Mouse (Mus musculus): Measurements from ENCODE around the gene Leng8. TPM values are rescaled to one million over a fixed set of nuclear protein-coding genes. Genes with fewer than 3 reads are reported as not detected.

The Leng8 gene
- polyA plus RNA-seq, 1 experiment from 2014 or later = 121 TPM

DNA sequence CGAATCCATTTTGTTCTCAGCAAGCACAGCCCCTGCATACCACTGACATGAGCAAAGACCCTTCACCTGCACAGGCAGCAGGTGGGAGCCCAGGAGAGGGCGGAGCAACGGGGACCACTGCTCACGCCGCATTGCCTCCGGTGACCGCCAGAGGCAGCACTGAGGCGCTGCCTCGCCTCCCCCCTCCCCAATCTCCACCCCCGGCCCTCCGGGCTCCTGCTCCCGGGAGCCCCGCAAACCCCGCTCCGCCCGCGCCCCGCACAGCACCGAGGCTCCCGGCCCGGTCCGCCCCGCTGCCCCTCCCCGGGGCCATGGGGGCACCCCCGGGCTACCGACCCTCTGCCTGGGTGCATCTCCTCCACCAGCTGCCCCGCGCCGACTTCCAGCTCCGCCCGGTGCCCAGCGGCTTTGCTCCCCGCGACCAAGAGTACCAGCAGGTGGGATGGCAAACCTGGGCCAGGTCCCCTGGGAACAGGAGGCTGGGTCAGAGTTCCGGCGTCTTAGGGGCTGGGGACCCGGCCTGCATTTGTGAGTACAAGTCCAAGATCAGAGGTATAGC is 17.4 kb upstream of the Leng8 start, which contains the start of gene Ttyh1:
Ttyh1 (plus strand) TSS at position 65 of the 559 bp plus-strand sequence.
- H3K4me2 ChIP-seq (replicated peaks) = peak within 1 kb of the TSS; percentile 70

GRCm38 (mm10) chr7:4119976-4120921 is 16.6 kb upstream of the Leng8 start:
- H3K36me3 ChIP-seq = no peaks in the 10 kb centered on the region
- 0 out of 2 replicates have a peak, but pooled peaks have one; percentile 0 for ATAC-seq (ENCODE audit: low FRiP score, low read depth)
- WGBS = 7% methylated on average over 18 of the region's 19 CpGs
- H3K4me2 ChIP-seq (replicated peaks) = peak overlapping the region; percentile 70
- no peaks in the 10 kb centered on the region for H3K27me3 ChIP-seq
- peak overlapping the region; percentile 96 for H3K27ac ChIP-seq (replicated peaks)
- peaks cover 57% of the 10 kb centered on the region for H3K4me1 ChIP-seq
- peak overlapping the region; percentile 67 for H3K4me3 ChIP-seq
- H3K9me3 ChIP-seq = no peaks in the 10 kb centered on the region
- peak overlapping the region; percentile 80 for H3K9ac ChIP-seq (replicated peaks)

More for the DNA sequence above, 17.4 kb upstream of the Leng8 start, which contains the start of gene Ttyh1:
- ATAC-seq (ENCODE audit: low FRiP score, low read depth) = peak; percentile 5; the same call in 1 of the 2 replicates
- Histone ChIP-seq H3K4me3 (peak within 1 kb of the TSS; percentile 67), H3K9ac (replicated peaks) (peak within 1 kb of the TSS; percentile 80), H3K27me3 (no peaks in the 10 kb centered on the region), H3K36me3 (no peaks in the 10 kb centered on the region), H3K27ac (replicated peaks) (peak within 1 kb of the TSS; percentile 96), H3K9me3 (no peaks in the 10 kb centered on the region), H3K4me1 (peaks cover 49% of the 10 kb centered on the region)
- WGBS = under 1% methylated on average over 37 of the region's 37 CpGs

- WGBS = 49% methylated on average over 11 of the region's 11 CpGs
- no peak for ATAC-seq (ENCODE audit: low FRiP score, low read depth)
- Histone ChIP-seq H3K4me3 (peak overlapping the region; percentile 17), H3K36me3 (peaks cover 19% of the 10 kb centered on the region), H3K27ac (replicated peaks) (peak overlapping the region; percentile 96), H3K9me3 (no peaks in the 10 kb centered on the region), H3K4me2 (replicated peaks) (peak overlapping the region; percentile 70), H3K9ac (replicated peaks) (peak overlapping the region; percentile 80), H3K4me1 (peaks cover 65% of the 10 kb centered on the region), H3K27me3 (no peaks in the 10 kb centered on the region)
Measured at GRCm38 (mm10) chr7:4122076-4122768, 14.6 kb upstream of the Leng8 start.

DNA sequence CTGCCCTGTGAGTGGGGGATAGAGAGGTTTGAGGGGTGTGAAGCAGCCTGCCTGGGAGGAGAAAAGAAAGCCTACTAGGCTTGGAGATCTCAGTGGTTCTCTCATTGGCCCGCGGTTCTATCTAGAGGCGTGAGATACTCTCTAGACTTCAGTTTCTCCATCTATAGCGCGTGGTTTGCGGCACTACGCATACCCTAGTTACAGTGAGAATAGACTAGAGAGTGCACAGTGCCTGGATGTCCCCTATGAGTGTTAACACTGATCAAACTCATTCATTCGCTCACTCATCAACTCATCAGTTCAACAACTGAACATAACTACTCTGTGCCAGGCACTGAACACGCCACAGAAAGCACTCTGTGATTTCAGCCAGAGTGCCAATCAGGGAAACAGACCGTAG is 14.1 kb upstream of the Leng8 start:
- no peak for ATAC-seq (ENCODE audit: low FRiP score, low read depth)
- Histone ChIP-seq H3K27ac (replicated peaks) (peak overlapping the region; percentile 96), H3K4me3 (peak overlapping the region; percentile 17; the same call in 1 of the 2 replicates), H3K4me1 (peaks cover 65% of the 10 kb centered on the region), H3K27me3 (no peaks in the 10 kb centered on the region), H3K9ac (replicated peaks) (peak overlapping the region; percentile 80; the same call in 1 of the 2 replicates), H3K4me2 (replicated peaks) (peak overlapping the region; percentile 70), H3K9me3 (no peaks in the 10 kb centered on the region), H3K36me3 (peaks cover 25% of the 10 kb centered on the region)
- 82% methylated on average over 10 of the region's 10 CpGs for WGBS

GRCm38 (mm10) chr7:4123732-4124131 is 13.1 kb upstream of the Leng8 start:
- H3K4me2 ChIP-seq (replicated peaks) = peak overlapping the region; percentile 70
- peak; percentile 74 for ATAC-seq (ENCODE audit: low FRiP score, low read depth)
- no peaks in the 10 kb centered on the region for H3K9me3 ChIP-seq
- H3K27ac ChIP-seq (replicated peaks) = peak overlapping the region; percentile 96
- H3K36me3 ChIP-seq = peaks cover 28% of the 10 kb centered on the region
- H3K4me3 ChIP-seq = peak overlapping the region; percentile 28
- peaks cover 65% of the 10 kb centered on the region for H3K4me1 ChIP-seq
- H3K9ac ChIP-seq (replicated peaks) = peak overlapping the region; percentile 17; the same call in 1 of the 2 replicates
- 12% methylated on average over 1 of the region's 1 CpGs for WGBS
- H3K27me3 ChIP-seq = no peaks in the 10 kb centered on the region

DNA sequence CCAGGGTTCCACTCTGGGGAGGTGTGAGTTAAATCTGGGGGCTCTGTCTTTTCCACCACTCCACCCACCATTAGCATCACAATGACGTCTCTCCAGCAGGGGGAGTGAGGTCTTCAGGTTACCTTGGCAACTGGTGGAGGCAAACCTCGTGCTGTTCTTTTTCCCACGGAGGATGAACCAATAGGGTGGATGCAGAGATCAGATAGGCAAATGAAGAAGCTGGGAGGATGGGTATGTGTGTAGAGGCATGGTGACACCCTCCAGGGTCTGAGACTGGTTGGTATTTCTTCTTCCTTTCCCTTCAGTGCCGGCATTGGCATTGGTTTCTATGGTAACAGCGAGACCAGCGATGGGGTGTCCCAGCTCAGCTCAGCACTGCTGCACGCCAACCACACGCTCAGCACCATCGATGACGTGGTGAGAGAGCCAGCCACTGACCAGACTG is 12.5 kb upstream of the Leng8 start:
- Histone ChIP-seq H3K9me3 (no peaks in the 10 kb centered on the region), H3K4me3 (peak overlapping the region; percentile 28), H3K27me3 (no peaks in the 10 kb centered on the region), H3K36me3 (peaks cover 28% of the 10 kb centered on the region), H3K27ac (replicated peaks) (peak overlapping the region; percentile 96), H3K9ac (replicated peaks) (peak overlapping the region; percentile 39), H3K4me2 (replicated peaks) (peak overlapping the region; percentile 70), H3K4me1 (peaks cover 61% of the 10 kb centered on the region)
- WGBS = 0% methylated on average over 10 of the region's 10 CpGs
- ATAC-seq (ENCODE audit: low FRiP score, low read depth) = peak; percentile 86

- ATAC-seq (ENCODE audit: low FRiP score, low read depth) = peak; percentile 1
- Histone ChIP-seq H3K27ac (replicated peaks) (peak overlapping the region; percentile 96), H3K36me3 (peaks cover 28% of the 10 kb centered on the region), H3K27me3 (no peaks in the 10 kb centered on the region), H3K9me3 (no peaks in the 10 kb centered on the region), H3K4me2 (replicated peaks) (peak overlapping the region; percentile 70), H3K4me1 (peaks cover 60% of the 10 kb centered on the region), H3K4me3 (peak overlapping the region; percentile 28), H3K9ac (replicated peaks) (peak overlapping the region; percentile 39)
- 9% methylated on average over 5 of the region's 5 CpGs for WGBS
Measured at GRCm38 (mm10) chr7:4124856-4125255, 12.0 kb upstream of the Leng8 start.

GRCm38 (mm10) chr7:4125306-4125705 is 11.5 kb upstream of the Leng8 start:
- H3K4me1 ChIP-seq = peaks cover 57% of the 10 kb centered on the region

GRCm38 (mm10) chr7:4126992-4127785 is 9.7 kb upstream of the Leng8 start:
- Histone ChIP-seq H3K9ac (replicated peaks) (no peak overlapping the region), H3K27ac (replicated peaks) (no peak overlapping the region), H3K36me3 (peaks cover 32% of the 10 kb centered on the region), H3K4me1 (peaks cover 52% of the 10 kb centered on the region), H3K9me3 (no peaks in the 10 kb centered on the region), H3K27me3 (no peaks in the 10 kb centered on the region), H3K4me2 (replicated peaks) (no peak overlapping the region), H3K4me3 (no peak overlapping the region)
- no peak for ATAC-seq (ENCODE audit: low FRiP score, low read depth)
- 88% methylated on average over 11 of the region's 11 CpGs for WGBS

More at GRCm38 (mm10) chr7:4125306-4125705, 11.5 kb upstream of the Leng8 start:
- Histone ChIP-seq H3K9me3 (no peaks in the 10 kb centered on the region), H3K4me2 (replicated peaks) (peak overlapping the region; percentile 70; the same call in 1 of the 2 replicates), H3K9ac (replicated peaks) (peak overlapping the region; percentile 39), H3K4me3 (no peak overlapping the region), H3K36me3 (peaks cover 28% of the 10 kb centered on the region), H3K27me3 (no peaks in the 10 kb centered on the region), H3K27ac (replicated peaks) (peak overlapping the region; percentile 96)
- ATAC-seq (ENCODE audit: low FRiP score, low read depth) = no peak
- 25% methylated on average over 9 of the region's 9 CpGs for WGBS

DNA sequence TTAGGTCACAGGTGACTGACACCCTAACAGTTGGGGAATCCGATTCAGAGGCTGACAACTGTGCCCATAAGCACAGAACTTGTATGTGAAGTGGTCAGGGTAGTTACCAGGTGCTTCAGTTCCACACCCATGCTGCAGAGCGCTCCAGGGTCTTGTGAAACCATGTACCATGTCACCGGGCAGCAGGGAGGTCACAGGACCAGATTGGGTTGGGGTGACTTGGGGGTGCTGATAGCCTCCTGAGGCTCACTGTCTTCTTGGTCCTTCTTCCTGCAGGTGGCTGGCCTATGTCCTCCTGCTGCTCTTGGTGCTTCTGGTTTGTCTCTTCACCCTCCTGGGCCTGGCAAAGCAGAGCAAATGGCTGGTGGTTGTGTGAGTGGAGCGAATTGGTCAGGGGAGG is 8.9 kb upstream of the Leng8 start:
- no peak for ATAC-seq (ENCODE audit: low FRiP score, low read depth)
- Histone ChIP-seq H3K4me3 (no peak overlapping the region), H3K27ac (replicated peaks) (no peak overlapping the region), H3K36me3 (peaks cover 37% of the 10 kb centered on the region), H3K4me1 (peaks cover 44% of the 10 kb centered on the region), H3K9ac (replicated peaks) (no peak overlapping the region), H3K27me3 (no peaks in the 10 kb centered on the region), H3K4me2 (replicated peaks) (no peak overlapping the region), H3K9me3 (no peaks in the 10 kb centered on the region)
- WGBS = 92% methylated on average over 4 of the region's 4 CpGs

GRCm38 (mm10) chr7:4128860-4129259 is 8.0 kb upstream of the Leng8 start:
- H3K4me1 ChIP-seq = peaks cover 35% of the 10 kb centered on the region
- H3K4me2 ChIP-seq (replicated peaks) = no peak overlapping the region
- H3K27me3 ChIP-seq = no peaks in the 10 kb centered on the region
- H3K9ac ChIP-seq (replicated peaks) = no peak overlapping the region
- no peaks in the 10 kb centered on the region for H3K9me3 ChIP-seq
- ATAC-seq (ENCODE audit: low FRiP score, low read depth) = no peak
- no peak overlapping the region for H3K27ac ChIP-seq (replicated peaks)
- no peak overlapping the region for H3K4me3 ChIP-seq
- peaks cover 47% of the 10 kb centered on the region for H3K36me3 ChIP-seq
- WGBS = 66% methylated on average over 6 of the region's 6 CpGs

Data from midbrain, embryonic 12.5 days (tissue).